Mouse (Mus musculus): Measurements from ENCODE around the gene Cacna2d2.
"Not testable (repeated sequence)": the region's sequence is repeated elsewhere in the genome, so short reads cannot be mapped to it uniquely, and the experiment has no call there.

Cacna2d2 gene

DNA sequence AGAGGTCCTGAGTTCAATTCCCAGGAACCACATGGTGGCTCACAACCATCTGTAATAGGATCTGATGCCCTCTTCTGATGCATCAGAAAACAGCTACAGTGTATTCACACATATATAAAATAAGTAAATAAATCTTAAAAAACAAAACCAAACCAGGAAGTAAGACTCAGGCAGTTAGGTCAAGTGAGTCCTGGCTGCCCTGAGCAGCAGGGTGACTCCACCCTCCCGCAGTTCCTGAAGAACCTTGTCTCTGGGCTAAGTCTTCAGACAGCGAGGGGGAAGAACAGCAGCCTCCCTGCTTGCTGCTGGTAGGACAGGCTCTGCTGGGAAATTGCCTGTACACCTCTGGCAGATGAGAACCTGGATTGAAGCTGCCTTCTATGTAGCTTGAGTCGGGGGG, 156.9 kb downstream of the Cacna2d2 start:
- no peak for DNase-seq

DNA sequence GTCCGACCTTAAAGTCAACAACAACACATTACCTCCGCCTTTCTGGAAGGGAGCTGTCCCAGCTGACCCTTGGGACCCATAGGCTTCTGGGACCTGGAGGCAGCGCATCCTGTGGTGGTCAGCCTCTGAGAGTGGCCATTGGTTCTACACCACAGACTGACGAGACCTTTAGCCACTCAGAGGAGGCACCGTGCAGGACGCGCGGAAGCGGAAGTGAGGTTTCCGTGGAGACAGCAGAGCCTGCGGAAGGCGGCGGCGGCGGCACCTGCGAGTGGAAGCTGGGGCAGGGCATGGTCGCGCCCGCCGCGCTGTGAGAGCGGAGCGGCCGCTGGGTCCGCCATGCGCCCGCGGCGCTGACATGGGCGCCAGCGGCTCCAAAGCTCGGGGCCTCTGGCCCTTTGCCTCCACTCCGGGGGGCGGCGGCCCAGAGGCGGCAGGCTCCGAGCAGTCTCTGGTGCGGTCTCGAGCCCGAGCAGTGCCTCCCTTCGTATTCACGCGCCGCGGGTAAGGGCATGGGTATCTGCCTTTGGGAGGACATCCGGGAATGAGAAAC, 163.7 kb downstream of the Cacna2d2 start, which contains the start of gene Tusc2:
Gene Tusc2, plus strand, starts transcription at position 227 of the 553 bp plus-strand sequence.
- peak; percentile 92 to 99 for DNase-seq

DNA sequence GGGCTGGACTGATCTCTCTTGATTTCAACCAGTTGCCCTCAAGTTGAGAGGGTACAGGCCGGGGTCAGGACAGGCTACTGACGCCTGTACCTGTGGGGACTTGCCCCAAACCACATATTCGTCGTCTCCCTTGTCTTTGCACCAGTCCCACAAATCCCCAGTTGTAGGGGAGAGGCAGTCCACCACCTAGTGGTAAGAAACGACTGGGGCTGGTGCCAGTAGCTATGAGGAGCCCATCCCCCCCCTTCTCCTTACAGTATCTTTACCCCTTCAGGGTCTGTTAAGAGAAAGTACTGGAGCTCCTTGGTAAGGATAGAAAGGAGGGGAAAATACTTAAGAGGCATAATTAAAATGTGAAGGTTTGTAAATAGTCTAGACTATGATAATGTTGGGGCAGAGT, 166.1 kb downstream of the Cacna2d2 start:
- not testable (repeated sequence) for DNase-seq

DNA sequence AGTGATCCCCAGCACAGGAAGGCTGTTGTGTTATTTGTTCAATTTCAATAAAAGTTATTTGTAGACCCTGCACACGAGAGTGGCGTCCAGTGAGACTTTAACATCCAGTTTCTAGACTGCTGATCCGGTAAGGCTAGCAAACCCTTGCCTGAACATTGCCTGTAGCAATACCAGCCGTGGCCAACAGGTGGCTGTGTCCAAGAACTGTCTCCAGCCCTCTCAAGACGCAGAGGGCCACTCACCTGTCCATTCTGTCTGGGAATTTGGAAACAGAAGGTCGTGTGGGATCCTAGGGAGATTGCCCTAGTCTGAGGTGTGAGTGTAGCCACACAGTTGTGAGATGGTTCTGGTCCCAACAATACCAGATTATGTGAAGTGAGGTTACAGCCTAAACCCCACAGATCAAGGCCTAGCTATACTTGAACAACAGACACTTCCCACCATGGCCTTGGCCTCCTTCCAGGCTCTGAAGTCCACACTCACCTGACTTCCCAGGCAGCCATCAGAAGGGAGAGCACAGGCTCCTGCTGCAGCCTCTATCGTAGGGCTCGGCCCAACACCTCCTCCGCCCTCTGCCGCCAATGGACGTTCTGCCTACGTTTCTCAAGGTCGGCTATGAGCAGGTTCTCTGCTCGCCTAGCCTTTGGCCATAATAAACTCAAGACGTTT, 166.8 kb downstream of the Cacna2d2 start:
- peak; percentile 82 to 83 for DNase-seq

DNA sequence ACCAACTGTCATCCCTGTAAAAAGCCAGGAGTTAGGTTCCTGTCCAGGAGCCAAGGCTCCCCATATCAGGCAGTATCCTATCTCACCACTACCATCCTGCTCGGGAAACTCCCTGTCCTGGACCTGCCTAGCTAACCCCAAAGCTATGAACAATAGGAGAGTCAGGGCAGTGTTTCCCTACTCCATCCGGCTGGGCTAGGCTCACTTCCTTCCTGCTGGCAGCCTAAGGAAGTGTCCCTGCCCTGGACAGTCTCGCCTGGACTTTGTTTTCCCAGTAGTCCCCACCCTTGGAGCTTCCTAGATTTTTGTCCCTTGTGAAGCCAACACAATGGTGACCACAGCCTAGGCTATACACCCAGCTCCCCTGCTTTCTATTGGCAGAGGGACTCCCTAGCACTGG, 167.4 kb downstream of the Cacna2d2 start:
- DNase-seq: no peak

DNA sequence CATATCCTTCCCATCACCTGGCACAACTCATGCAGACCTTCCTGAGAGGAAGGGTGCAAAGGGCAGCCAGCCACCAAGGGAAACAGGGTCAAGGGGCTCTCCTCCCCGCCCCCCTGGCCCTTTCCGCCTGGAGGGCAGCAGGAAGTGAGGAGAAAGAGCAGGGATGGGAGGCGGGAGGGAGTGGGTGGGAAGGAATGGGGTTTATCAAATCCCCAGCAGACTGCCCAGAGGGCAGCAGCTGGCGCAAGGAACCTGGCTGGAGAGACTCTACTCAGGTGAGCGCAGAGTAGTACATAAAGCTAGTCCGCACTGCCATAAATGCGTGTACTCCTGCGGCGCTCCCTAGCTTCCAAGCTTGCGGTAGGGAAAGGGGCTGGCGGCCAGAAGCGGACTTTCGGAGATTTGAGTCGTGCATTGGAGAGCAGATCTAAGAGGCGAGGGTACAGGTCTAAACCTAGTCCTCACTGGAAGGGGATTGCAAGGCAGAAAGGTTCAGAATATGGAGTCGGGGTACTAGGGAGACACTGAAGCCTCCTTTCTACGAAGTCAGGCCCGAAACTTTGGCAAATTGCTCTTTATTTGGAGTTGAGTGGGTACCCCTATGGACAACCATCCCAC, 168.4 kb downstream of the Cacna2d2 start, which contains the start of gene Hyal2:
Gene Hyal2, plus strand, starts transcription at position 244 of the 618 bp plus-strand sequence.
- peak; percentile 19 to 23 for DNase-seq

DNA sequence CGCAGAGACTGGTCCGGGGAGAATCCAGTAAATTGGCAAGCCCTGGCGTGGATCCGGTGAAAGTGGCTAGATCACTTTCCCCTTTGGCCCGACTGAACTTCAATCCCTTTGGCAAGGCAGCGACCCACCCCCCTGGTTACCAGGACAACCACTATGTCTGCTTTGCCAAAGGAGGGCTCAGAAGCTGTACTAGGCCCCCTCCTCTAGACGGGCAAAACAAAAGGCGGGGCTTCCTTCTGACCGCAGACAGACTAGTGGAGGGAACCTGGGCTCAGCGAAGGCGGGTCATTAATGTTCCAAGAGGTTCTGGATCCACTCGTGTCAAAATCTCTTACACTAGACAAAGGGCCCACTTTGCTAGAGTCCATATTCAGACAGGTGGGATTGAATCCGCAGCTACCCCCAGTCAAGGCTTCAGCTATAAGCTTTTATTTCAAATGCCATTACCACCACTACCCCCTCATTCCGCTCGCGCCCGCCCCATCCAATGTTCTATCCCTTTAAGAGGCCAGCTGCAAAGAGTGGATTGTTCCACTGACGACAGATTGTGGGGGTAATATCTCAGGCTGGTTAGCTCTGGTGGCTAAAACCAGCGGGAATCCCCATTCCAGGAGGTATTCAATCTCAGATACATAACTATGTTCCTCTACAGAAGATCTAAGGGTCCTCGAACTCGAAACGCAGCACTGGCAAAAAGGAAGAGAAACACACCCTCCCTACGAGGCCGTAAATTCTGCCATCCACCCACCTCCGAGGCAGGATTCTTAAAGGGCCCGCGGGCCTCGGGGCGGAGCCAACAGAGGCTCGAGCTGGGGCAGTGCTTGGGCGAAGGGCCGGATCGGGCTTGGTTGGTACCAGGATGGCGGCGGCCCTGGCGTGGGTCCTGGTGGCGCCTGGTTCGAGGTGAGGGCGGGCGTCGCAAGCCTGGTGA, 169.2 kb downstream of the Cacna2d2 start:
- DNase-seq: peak; percentile 80 to 82

DNA sequence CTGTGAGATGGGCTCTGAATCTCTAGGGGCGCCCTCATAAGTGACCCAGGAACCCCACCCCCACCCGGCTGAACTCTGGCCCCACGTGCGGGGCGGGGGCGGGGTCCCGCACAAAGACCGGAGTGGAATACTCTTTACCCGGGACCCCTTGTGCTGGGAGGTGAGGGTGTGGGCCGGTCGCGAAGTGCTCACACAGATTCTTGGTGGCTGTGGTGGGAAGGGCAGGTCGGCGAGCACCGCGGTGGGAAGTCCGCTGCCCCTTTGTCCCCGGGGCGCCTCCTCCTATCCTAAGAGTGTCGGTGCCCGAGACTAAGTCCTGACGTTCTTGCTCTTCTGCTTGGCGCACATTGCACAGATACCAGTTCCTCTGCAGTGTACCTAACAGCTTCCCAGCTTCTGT, 169.9 kb downstream of the Cacna2d2 start:
- DNase-seq: peak in 1 of 2 experiments; percentile 30

DNA sequence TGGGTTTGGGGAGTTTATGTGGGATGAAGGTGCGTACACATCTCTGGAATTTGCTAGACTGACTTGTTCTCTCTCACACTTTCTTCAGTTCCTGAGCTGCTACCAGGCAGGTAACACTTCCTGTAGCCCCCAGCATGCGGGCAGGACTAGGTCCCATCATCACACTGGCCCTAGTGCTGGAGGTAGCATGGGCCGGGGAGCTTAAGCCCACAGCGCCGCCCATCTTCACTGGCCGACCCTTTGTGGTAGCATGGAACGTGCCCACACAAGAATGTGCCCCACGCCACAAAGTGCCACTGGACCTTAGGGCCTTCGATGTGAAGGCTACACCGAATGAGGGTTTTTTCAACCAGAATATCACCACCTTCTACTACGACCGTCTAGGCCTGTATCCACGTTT, 170.6 kb downstream of the Cacna2d2 start:
- DNase-seq: peak in 1 of 2 experiments; percentile 29

DNA sequence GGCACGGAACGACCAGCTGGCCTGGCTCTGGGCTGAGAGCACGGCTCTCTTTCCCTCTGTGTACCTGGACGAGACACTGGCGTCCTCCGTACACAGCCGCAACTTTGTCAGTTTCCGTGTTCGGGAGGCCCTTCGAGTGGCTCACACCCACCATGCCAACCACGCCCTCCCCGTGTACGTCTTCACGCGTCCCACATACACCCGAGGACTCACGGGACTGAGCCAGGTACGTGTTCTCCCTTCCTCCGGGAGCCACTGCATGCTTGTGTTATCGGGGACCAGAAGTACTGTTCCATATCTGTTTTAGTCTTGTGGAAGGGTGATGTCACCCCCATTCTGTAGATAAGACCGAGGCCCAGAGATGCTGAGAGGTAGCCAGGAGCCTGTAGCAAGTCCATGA, 171.4 kb downstream of the Cacna2d2 start:
- peak in 1 of 2 experiments; percentile 25 for DNase-seq

DNA sequence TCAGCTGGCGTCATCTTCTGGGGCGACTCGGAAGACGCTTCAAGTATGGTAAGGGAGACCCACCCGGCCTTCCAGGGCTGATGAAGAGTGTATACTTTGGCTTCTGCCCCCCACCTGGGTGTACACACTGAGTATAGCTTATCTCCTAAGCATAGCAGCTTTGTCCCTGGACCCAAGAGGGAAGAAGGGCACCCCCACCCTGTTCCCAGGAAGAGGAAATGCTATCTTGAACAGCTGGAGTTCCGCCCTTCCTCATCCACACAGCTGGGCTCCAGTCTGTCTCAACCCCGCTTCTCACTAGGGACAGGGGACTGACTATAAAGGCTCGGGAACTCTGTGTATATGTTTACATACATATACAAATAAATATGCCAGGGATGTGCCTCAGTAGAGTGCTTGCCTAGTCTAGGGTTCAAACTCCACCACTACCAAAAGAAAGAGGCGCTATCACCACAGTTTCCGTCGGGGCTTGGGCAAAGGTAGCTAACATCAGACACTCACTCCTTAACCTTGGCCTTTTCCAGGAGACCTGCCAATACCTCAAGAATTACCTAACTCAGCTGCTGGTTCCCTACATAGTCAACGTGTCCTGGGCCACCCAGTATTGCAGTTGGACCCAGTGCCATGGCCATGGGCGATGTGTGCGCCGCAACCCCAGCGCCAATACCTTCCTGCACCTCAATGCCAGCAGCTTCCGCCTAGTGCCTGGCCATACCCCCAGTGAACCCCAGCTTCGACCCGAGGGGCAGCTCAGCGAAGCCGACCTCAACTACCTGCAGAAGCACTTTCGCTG, 172.3 kb downstream of the Cacna2d2 start:
- no peak for DNase-seq

DNA sequence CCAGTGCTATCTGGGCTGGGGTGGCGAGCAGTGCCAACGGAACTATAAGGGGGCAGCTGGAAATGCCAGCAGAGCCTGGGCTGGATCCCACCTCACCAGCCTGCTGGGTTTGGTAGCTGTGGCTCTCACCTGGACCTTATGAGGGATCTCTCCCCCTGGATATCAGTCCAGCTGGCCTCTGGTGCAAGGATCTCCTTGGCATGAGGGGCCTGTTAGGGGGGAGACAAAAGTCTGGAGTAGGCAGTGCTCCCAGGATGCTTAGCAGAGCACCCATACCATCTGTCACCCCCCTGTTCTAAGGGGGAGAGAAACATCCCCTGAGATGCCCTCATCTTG, 172.9 kb downstream of the Cacna2d2 start:
- DNase-seq: no peak

DNA sequence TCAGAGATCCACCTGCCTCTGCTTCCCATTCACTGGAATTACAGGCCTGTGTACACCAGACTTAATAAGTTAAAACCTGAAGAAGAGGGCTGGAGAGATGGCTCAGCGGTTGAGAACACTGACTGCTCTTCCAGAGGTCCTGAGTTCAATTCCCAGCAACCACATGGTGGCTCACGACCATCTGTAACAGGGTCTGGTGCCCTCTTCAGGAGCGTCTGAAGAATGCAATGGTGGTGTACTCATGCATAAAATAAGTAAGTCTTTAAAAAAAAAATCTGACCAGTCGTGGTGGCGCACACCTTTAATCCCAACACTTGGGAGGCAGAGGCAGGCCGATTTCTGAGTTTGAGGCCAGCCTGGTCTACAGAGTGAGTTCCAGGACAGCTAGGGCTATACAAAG, 174.4 kb downstream of the Cacna2d2 start:
- not testable (repeated sequence) for DNase-seq

DNA sequence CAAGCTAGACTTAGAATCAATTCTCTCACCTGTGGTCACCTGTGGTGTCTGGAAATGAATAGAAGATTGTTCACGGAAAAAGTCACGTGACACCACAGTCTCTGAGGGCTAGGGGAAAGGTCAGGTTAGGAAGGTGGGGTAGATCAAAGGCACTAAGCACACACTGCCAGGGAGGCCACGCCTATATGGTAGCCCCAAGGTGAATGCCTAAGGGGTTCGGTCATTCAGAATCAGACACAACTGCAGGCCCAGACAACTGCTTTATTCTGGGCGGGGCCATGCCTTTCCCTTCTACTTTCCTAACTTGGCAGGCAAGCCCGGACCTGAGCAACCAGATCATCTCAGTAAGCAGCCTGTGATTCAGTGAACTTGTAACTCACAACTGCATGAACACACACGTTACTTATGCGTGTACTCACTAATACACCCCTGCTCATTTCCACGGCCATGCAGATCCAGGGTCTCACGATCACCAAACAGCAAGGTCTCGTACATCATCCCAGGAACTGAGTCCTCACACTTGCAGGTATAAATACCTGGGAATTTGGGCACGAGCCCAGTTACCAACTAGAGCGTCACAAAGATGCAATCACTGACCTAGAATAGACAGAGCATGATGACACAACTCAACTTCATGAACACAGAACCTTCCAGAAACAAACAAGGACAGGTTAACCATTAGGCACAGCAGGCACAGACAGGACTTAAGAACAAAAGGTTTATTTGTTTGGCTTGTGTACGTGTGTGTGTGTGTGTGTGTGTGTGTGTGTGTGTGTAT, 176.4 kb downstream of the Cacna2d2 start:
- peak in 1 of 2 experiments; percentile 44 for DNase-seq

DNA sequence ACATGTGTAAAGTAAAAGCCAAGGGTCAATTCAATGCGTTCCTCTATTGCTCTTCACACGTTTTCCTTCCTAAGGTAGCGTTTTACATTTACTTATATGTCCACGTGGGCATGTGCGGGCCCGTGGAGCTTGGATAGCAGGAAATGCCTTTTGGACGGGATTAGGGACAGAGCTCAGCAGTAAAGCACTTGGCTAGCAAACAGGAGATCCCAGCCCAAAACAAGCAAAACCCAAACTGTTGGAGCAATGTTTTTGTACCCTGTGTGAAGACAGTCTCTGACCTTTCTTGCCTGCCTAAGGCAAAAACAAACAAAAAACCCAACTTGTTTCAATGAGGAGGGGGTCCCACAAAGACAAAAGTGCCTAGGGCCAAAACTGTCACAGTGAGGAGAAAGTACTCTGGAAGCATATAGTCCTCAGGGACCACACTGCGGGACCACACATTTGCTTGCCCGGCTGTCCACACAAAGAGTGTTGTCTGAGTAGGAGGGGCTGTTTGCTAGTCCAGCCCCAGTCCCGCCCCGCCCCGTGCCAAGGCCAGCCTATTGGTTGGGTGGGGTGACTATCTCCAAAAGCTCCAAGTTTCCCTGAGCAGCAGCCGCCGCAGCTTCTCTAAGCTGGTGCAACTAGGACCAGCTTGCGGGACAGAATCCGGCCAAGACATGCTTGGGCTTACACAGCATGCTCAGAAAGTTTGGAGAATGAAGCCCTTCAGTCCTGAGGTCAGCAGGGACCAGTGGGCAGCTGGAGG, 177.1 kb downstream of the Cacna2d2 start, which contains the start of gene Hyal1:
Gene Hyal1, plus strand, starts transcription at position 571 of the 751 bp plus-strand sequence.
- DNase-seq: peak in 1 of 2 experiments; percentile 36

DNA sequence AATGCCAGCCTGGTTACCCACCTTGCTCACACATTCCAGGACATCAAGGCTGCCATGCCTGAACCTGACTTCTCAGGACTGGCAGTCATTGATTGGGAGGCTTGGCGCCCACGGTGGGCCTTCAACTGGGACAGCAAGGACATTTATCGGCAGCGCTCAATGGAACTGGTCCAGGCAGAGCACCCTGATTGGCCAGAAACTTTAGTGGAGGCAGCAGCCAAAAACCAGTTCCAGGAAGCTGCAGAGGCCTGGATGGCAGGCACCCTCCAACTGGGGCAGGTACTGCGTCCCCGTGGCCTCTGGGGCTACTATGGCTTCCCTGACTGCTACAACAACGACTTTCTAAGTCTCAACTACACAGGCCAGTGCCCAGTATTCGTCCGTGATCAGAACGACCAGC, 178.5 kb downstream of the Cacna2d2 start:
- DNase-seq: no peak

DNA sequence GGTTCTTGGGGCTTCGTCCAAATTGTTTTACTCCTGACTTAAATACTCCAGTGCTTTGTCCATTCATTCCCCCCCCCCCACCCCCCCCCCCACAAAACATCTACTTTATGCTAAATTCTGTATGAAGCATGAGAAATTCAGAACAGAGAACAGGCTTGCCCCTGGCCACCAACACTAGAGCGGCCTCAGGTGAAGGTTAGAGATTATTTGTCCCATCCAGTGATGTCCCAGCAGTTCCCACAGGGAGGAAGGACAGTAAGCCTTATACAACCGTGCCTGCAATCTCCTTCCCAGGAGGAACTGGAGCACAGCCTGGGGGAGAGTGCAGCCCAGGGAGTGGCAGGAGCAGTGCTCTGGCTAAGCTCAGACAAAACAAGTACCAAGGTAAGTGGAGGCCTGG, 179.2 kb downstream of the Cacna2d2 start, which contains the start of gene Naa80:
Gene Naa80, plus strand, starts transcription at position 301 of the 400 bp plus-strand sequence.
- DNase-seq: no peak

Data from cerebellum, adult 18-20 months (tissue).